Mouse (Mus musculus) CH12.LX (cell line): Measurements from ENCODE around the gene Gse1.
A peak's percentile ranks its signal among the peaks of the same experiment; 100 is the strongest.

Source experiments
- CHD2 ChIP-seq: IDR thresholded peaks from 2 replicates; pipeline ENCODE4 v1.6.1; 2011; ENCODE audit warnings: low read length, improper control_type of control experiment
- CTCF ChIP-seq, 2 experiments: IDR thresholded peaks in 1 of 2; conservative IDR thresholded peaks in 1 of 2; 2 replicates each; pipeline ENCODE4 v1.5.1; 2011 to 2012; ENCODE audit warnings: low read depth in 2 of 2, low read length in 2 of 2, improper control_type of control experiment in 1 of 2, inconsistent platforms in 1 of 2, mild to moderate bottlenecking in 1 of 2, moderate library complexity in 1 of 2
- ELF1 ChIP-seq: IDR thresholded peaks from 2 replicates; pipeline ENCODE4 v1.6.1; 2014; ENCODE audit warnings: low read depth, mild to moderate bottlenecking, inconsistent platforms, low read length, improper control_type of control experiment
- EP300 ChIP-seq: IDR thresholded peaks from 2 replicates; pipeline ENCODE4 v1.6.1; 2011; ENCODE audit warnings: low read length, improper control_type of control experiment
- SMC3 ChIP-seq: IDR thresholded peaks from 2 replicates; pipeline ENCODE4 v1.6.1; 2011; ENCODE audit warnings: low read depth, low read length, improper control_type of control experiment

DNA sequence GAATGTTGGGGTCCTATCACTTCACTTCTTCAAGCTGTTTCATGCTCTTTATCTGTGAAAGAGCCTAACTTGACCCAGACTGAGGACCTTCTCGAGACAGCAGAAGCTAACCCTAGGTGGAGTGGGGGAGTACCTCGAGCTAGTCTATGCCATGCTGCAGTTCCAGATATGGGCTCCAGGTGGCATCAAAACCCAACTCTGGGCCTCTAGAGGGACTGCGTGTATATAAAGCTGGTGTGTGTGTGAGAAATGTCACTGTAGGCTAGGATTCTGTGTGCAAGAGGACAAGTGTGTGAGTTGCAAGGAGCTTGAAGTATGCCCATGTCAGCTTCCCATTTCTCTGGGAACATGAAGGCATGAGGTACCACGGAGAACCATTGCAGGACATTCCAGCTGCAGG is 53.2 kb downstream of the Gse1 start:
- TF ChIP-seq SMC3: peak; percentile 76
- peak; percentile 89 to 96 for TF ChIP-seq CTCF (conservative IDR thresholded peaks at IDR 0.05 in 1 of 2, IDR thresholded peaks at IDR 0.05 in 1 of 2; ENCODE audit: low read depth in 2 of 2, low read length in 2 of 2)
- TF ChIP-seq ELF1: no peak
- TF ChIP-seq EP300: no peak
- TF ChIP-seq CHD2: no peak
